Mouse (Mus musculus): ENCODE measurements at regions not wholly inside any gene's neighbourhood (a gene's known extent, or its start where the extent isn't known, plus 50 kb on each side); places are given as distances from the start of the nearest gene placed in this dataset.

- ATAC-seq (no peak), DNase-seq (ENCODE audit: low spot score) (no peak)
- Histone ChIP-seq H3K36me3 (ENCODE audit: insufficient read depth, low read length) (no peaks in the 10 kb centered on the region), H3K9ac (replicated peaks; ENCODE audit: low read length) (no peak overlapping the region), H3K27ac (no peak overlapping the region), H3K4me2 (ENCODE audit: low read depth, low read length) (no peak overlapping the region), H3K27me3 (ENCODE audit: insufficient read depth, low read length) (no peaks in the 10 kb centered on the region), H3K4me1 (ENCODE audit: insufficient read depth, low read length) (peaks cover 6% of the 10 kb centered on the region), H3K4me3 (ENCODE audit: low read length) (no peak overlapping the region), H3K9me3 (ENCODE audit: low read length) (no peaks in the 10 kb centered on the region)
- WGBS = 84% methylated on average over 7 of the region's 7 CpGs
- no peak for TF ChIP-seq CTCF (IDR thresholded peaks at IDR 0.05; ENCODE audit: low read depth)
Measured at GRCm38 (mm10) chr16:30739651-30740050, 140.1 kb downstream of the Fam43a start.

GRCm38 (mm10) chr16:30741192-30741591, 141.7 kb downstream of the Fam43a start:
- Histone ChIP-seq H3K4me2 (ENCODE audit: low read depth, low read length) (no peak overlapping the region), H3K27me3 (ENCODE audit: insufficient read depth, low read length) (no peaks in the 10 kb centered on the region), H3K9me3 (ENCODE audit: low read length) (no peaks in the 10 kb centered on the region), H3K4me1 (ENCODE audit: insufficient read depth, low read length) (peaks cover 17% of the 10 kb centered on the region), H3K36me3 (ENCODE audit: insufficient read depth, low read length) (no peaks in the 10 kb centered on the region), H3K27ac (no peak overlapping the region), H3K9ac (replicated peaks; ENCODE audit: low read length) (no peak overlapping the region), H3K4me3 (ENCODE audit: low read length) (no peak overlapping the region)
- 86% methylated on average over 1 of the region's 1 CpGs for WGBS
- DNase-seq (ENCODE audit: low spot score) (no peak), ATAC-seq (no peak)
- TF ChIP-seq CTCF (IDR thresholded peaks at IDR 0.05; ENCODE audit: low read depth) = no peak

GRCm38 (mm10) chr16:30742474-30742873, 143.0 kb downstream of the Fam43a start:
- no peak overlapping the region for H3K9ac ChIP-seq (replicated peaks; ENCODE audit: low read length)
- WGBS = 81% methylated on average over 6 of the region's 6 CpGs
- no peaks in the 10 kb centered on the region for H3K36me3 ChIP-seq (ENCODE audit: insufficient read depth, low read length)
- ATAC-seq (no peak), DNase-seq (ENCODE audit: low spot score) (no peak)
- no peaks in the 10 kb centered on the region for H3K9me3 ChIP-seq (ENCODE audit: low read length)
- H3K4me1 ChIP-seq (ENCODE audit: insufficient read depth, low read length) = peaks cover 14% of the 10 kb centered on the region
- no peak overlapping the region for H3K27ac ChIP-seq
- H3K4me2 ChIP-seq (ENCODE audit: low read depth, low read length) = no peak overlapping the region
- H3K4me3 ChIP-seq (ENCODE audit: low read length) = no peak overlapping the region
- H3K27me3 ChIP-seq (ENCODE audit: insufficient read depth, low read length) = no peaks in the 10 kb centered on the region
- no peak for TF ChIP-seq CTCF (IDR thresholded peaks at IDR 0.05; ENCODE audit: low read depth)

- Histone ChIP-seq H3K9me3 (ENCODE audit: low read length) (no peaks in the 10 kb centered on the region), H3K4me2 (ENCODE audit: low read depth, low read length) (no peak overlapping the region), H3K27ac (peak overlapping the region; percentile 45; the same call in 1 of the 2 replicates), H3K36me3 (ENCODE audit: insufficient read depth, low read length) (no peaks in the 10 kb centered on the region), H3K27me3 (ENCODE audit: insufficient read depth, low read length) (no peaks in the 10 kb centered on the region), H3K4me1 (ENCODE audit: insufficient read depth, low read length) (peaks cover 14% of the 10 kb centered on the region), H3K4me3 (ENCODE audit: low read length) (no peak overlapping the region), H3K9ac (replicated peaks; ENCODE audit: low read length) (no peak overlapping the region)
- DNase-seq (ENCODE audit: low spot score) (no peak), ATAC-seq (no peak)
- TF ChIP-seq CTCF (IDR thresholded peaks at IDR 0.05; ENCODE audit: low read depth) = no peak
- 67% methylated on average over 4 of the region's 4 CpGs for WGBS
Measured at GRCm38 (mm10) chr16:30743566-30743965, 144.0 kb downstream of the Fam43a start.

- H3K27me3 ChIP-seq (ENCODE audit: insufficient read depth, low read length) = no peaks in the 10 kb centered on the region
- peak; percentile 77 for ATAC-seq
- no peak overlapping the region for H3K4me2 ChIP-seq (ENCODE audit: low read depth, low read length)
- H3K36me3 ChIP-seq (ENCODE audit: insufficient read depth, low read length) = no peaks in the 10 kb centered on the region
- peaks cover 14% of the 10 kb centered on the region for H3K4me1 ChIP-seq (ENCODE audit: insufficient read depth, low read length)
- no peak overlapping the region for H3K4me3 ChIP-seq (ENCODE audit: low read length)
- H3K27ac ChIP-seq = peak overlapping the region; percentile 45; the same call in 1 of the 2 replicates
- 29% methylated on average over 7 of the region's 7 CpGs for WGBS
- no peak for TF ChIP-seq CTCF (IDR thresholded peaks at IDR 0.05; ENCODE audit: low read depth)
- no peak overlapping the region for H3K9ac ChIP-seq (replicated peaks; ENCODE audit: low read length)
- no peaks in the 10 kb centered on the region for H3K9me3 ChIP-seq (ENCODE audit: low read length)
- DNase-seq (ENCODE audit: low spot score) = peak; percentile 69
Measured at GRCm38 (mm10) chr16:30744237-30744636, 144.7 kb downstream of the Fam43a start.

- Histone ChIP-seq H3K27me3 (ENCODE audit: insufficient read depth, low read length) (no peaks in the 10 kb centered on the region), H3K4me1 (ENCODE audit: insufficient read depth, low read length) (peaks cover 14% of the 10 kb centered on the region), H3K27ac (peak overlapping the region; percentile 71), H3K9ac (replicated peaks; ENCODE audit: low read length) (no peak overlapping the region), H3K4me2 (ENCODE audit: low read depth, low read length) (no peak overlapping the region), H3K4me3 (ENCODE audit: low read length) (no peak overlapping the region), H3K36me3 (ENCODE audit: insufficient read depth, low read length) (no peaks in the 10 kb centered on the region), H3K9me3 (ENCODE audit: low read length) (no peaks in the 10 kb centered on the region)
- no peak; the same call in 1 of the 2 replicates for TF ChIP-seq CTCF (IDR thresholded peaks at IDR 0.05; ENCODE audit: low read depth)
- 20% methylated on average over 11 of the region's 11 CpGs for WGBS
- DNase-seq (ENCODE audit: low spot score) = peak; percentile 77
- ATAC-seq = peak; percentile 78
Measured at GRCm38 (mm10) chr16:30745598-30746181, 146.2 kb downstream of the Fam43a start.

GRCm38 (mm10) chr16:30746211-30746610, 146.7 kb downstream of the Fam43a start:
- Histone ChIP-seq H3K4me1 (ENCODE audit: insufficient read depth, low read length) (peaks cover 14% of the 10 kb centered on the region), H3K27me3 (ENCODE audit: insufficient read depth, low read length) (no peaks in the 10 kb centered on the region), H3K9ac (replicated peaks; ENCODE audit: low read length) (no peak overlapping the region), H3K4me2 (ENCODE audit: low read depth, low read length) (no peak overlapping the region), H3K27ac (peak overlapping the region; percentile 71; the same call in 1 of the 2 replicates), H3K4me3 (ENCODE audit: low read length) (no peak overlapping the region), H3K36me3 (ENCODE audit: insufficient read depth, low read length) (no peaks in the 10 kb centered on the region), H3K9me3 (ENCODE audit: low read length) (no peaks in the 10 kb centered on the region)
- ATAC-seq = no peak
- no peak for DNase-seq (ENCODE audit: low spot score)
- WGBS = 41% methylated on average over 8 of the region's 8 CpGs
- TF ChIP-seq CTCF (IDR thresholded peaks at IDR 0.05; ENCODE audit: low read depth) = no peak

Measured in hindbrain, postnatal 0 days (tissue).